Mouse (Mus musculus) spleen, adult 18-20 months (tissue): Measurements from ENCODE around the gene Mapk3.
"Not testable (repeated sequence)": the region's sequence is repeated elsewhere in the genome, so short reads cannot be mapped to it uniquely, and the experiment has no call there.

Experiments
- DNase-seq, 2 experiments: peaks; one replicate each; pipeline ENCODE4 v3.0.0; 2022; ENCODE audit warnings: mixed read lengths in 2 of 2

The Mapk3 gene

GRCm38 (mm10) chr7:126760391-126760802 lies 996 bp downstream of the Mapk3 start:
- peak in 1 of 2 experiments; percentile 20 for DNase-seq

GRCm38 (mm10) chr7:126760956-126761355 lies 1.6 kb downstream of the Mapk3 start:
- no peak for DNase-seq

- no peak for DNase-seq
These were observed 2.2 kb downstream of the Mapk3 start for GRCm38 (mm10) chr7:126761529-126762067.

GRCm38 (mm10) chr7:126762471-126763008 lies 3.1 kb downstream of the Mapk3 start:
- no peak for DNase-seq

- DNase-seq, result no peak
These were observed 6.1 kb downstream of the Mapk3 start for GRCm38 (mm10) chr7:126765540-126765939.

GRCm38 (mm10) chr7:126766201-126766600 lies 6.8 kb downstream of the Mapk3 start, which contains the start of gene Gdpd3:
Gdpd3 (plus strand) TSS chr7:126766334.
- DNase-seq, result no peak

GRCm38 (mm10) chr7:126767001-126767400 lies 7.6 kb downstream of the Mapk3 start:
- no peak for DNase-seq

GRCm38 (mm10) chr7:126770784-126771183 lies 11.4 kb downstream of the Mapk3 start:
- no peak for DNase-seq

- DNase-seq, result no peak
These were observed 13.9 kb downstream of the Mapk3 start for GRCm38 (mm10) chr7:126773351-126773750.

- DNase-seq, result no peak
These were observed 15.1 kb downstream of the Mapk3 start for GRCm38 (mm10) chr7:126774463-126774862.

GRCm38 (mm10) chr7:126775185-126775977 lies 16.0 kb downstream of the Mapk3 start:
- peak in 1 of 2 experiments; percentile 36 for DNase-seq

- DNase-seq, result no peak
These were observed 16.5 kb downstream of the Mapk3 start for GRCm38 (mm10) chr7:126775978-126776234.

GRCm38 (mm10) chr7:126776598-126777057 lies 17.2 kb downstream of the Mapk3 start, which contains the start of gene Ypel3:
Ypel3 (plus strand) TSS chr7:126776955.
- peak; percentile 93 to 95 for DNase-seq

GRCm38 (mm10) chr7:126777476-126777875 lies 18.1 kb downstream of the Mapk3 start:
- DNase-seq, result peak in 1 of 2 experiments; percentile 23

GRCm38 (mm10) chr7:126778147-126778546 lies 18.7 kb downstream of the Mapk3 start:
- DNase-seq, result no peak

- DNase-seq, result not testable (repeated sequence)
These were observed 19.7 kb downstream of the Mapk3 start for GRCm38 (mm10) chr7:126779101-126779500.

- DNase-seq, result peak; percentile 73 to 84
These were observed 20.9 kb downstream of the Mapk3 start for GRCm38 (mm10) chr7:126779983-126780970.

GRCm38 (mm10) chr7:126780971-126781635 lies 21.7 kb downstream of the Mapk3 start, which contains the start of gene Tbx6:
Tbx6 (plus strand) TSS chr7:126781483.
- no peak for DNase-seq

GRCm38 (mm10) chr7:126781661-126782370 lies 22.4 kb downstream of the Mapk3 start:
- no peak for DNase-seq

GRCm38 (mm10) chr7:126782693-126783092 lies 23.3 kb downstream of the Mapk3 start:
- no peak for DNase-seq

GRCm38 (mm10) chr7:126784469-126784868 lies 25.1 kb downstream of the Mapk3 start:
- no peak for DNase-seq
